Mouse (Mus musculus) liver, adult (tissue): Measurements from ENCODE around the gene Chid1.

ENCODE experiments used
- GATA4 ChIP-seq: IDR thresholded peaks from 2 replicates; pipeline ENCODE4 v1.6.1; 2014; ENCODE audit warnings: mild to moderate bottlenecking, low read length; ENCODE audit not compliant: insufficient replicate concordance

Gene Chid1

GRCm38 (mm10) chr7:141495379-141495778, 44.3 kb downstream of the Chid1 start:
- TF ChIP-seq GATA4: no peak

- TF ChIP-seq GATA4: no peak
Observed at GRCm38 (mm10) chr7:141493729-141494128, 45.9 kb downstream of the Chid1 start.

DNA sequence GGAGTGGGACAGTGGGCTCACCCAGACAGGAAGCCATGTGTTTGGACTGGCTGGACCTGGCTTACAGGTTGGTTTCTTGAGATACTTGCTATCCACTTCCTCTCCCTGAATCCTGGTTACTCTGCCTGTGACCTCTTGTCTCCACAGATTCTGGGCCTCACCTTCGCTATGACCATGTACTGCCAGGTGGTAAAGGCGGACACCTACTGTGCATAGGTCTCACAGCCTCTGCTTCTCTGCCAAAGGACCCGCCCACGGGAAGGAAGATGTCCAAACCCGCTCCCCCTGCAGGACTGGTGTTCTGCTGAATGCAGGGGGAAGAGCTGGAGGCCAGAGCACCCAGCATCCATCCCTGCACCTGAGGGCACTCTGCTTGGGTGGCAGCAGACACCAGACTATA, 46.9 kb downstream of the Chid1 start:
- TF ChIP-seq GATA4: no peak

- TF ChIP-seq GATA4: no peak
Observed at GRCm38 (mm10) chr7:141491151-141491550, 48.5 kb downstream of the Chid1 start.

- no peak for TF ChIP-seq GATA4
Observed at GRCm38 (mm10) chr7:141487141-141487540, 52.5 kb downstream of the Chid1 start.

GRCm38 (mm10) chr7:141486239-141486638, 53.4 kb downstream of the Chid1 start:
- TF ChIP-seq GATA4: no peak

- no peak for TF ChIP-seq GATA4
Observed at GRCm38 (mm10) chr7:141485606-141486005, 54.1 kb downstream of the Chid1 start.

GRCm38 (mm10) chr7:141485186-141485585, 54.5 kb downstream of the Chid1 start:
- TF ChIP-seq GATA4: no peak

- TF ChIP-seq GATA4: no peak
Observed at GRCm38 (mm10) chr7:141484186-141485120, 55.2 kb downstream of the Chid1 start.

- TF ChIP-seq GATA4: no peak
Observed at GRCm38 (mm10) chr7:141483114-141483653, 56.5 kb downstream of the Chid1 start.

- TF ChIP-seq GATA4: no peak
Observed at GRCm38 (mm10) chr7:141482531-141483024, 57.1 kb downstream of the Chid1 start.

GRCm38 (mm10) chr7:141481498-141482401, 57.9 kb downstream of the Chid1 start:
- no peak for TF ChIP-seq GATA4

DNA sequence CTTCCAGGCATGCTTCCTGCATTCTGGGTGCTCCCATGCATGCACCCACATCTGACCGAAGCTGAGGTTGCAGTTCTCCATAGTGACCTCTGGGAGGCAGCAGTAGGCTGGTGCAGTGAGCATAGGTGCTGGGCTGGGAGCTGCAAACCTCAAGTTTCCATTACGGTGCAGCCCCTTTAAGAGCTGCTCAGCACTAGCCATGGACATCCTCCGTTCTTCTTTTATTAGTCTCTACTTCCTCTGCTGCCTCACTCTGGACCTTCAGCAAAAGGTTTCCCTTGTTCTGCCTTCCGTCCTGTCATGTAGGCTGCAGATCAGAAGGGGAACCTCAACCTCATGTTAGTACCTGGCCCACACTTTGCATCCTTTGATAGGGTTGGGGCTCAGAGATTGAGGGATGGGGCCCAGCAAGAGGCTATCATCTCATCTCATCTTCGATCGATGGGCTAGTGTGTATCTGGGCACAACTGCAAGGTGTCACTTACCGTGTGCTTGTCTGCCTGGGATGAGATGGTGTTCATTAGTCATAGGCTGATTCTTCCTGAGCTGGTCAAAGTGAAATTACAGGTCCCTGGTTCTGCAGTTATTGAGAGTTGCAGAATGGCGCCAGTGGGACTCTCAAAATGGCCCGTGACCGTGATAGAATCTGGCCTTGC, 58.7 kb downstream of the Chid1 start:
- no peak for TF ChIP-seq GATA4

GRCm38 (mm10) chr7:141478270-141478748, 61.3 kb downstream of the Chid1 start:
- no peak for TF ChIP-seq GATA4
